Mouse (Mus musculus) gastrocnemius, postnatal 14 days (tissue): ENCODE data around the gene Pdgfb. TPM values are rescaled to one million over a fixed set of nuclear protein-coding genes. Genes with fewer than 3 reads are reported as not detected.

Experiments used
- DNase-seq: peaks from one replicate; pipeline ENCODE4 v3.0.0; 2021; ENCODE audit warnings: mixed read lengths
- intact Hi-C: fragments of 180-260 bp; cut with DNase I; formaldehyde crosslinking; loops from one replicate; pipeline ENCODE4 v1.15.1; 2025; ENCODE audit warnings: low total_unique reads
- total RNA-seq, 2 experiments: library from RNA; stranded (reverse); gene quantifications; 2 replicates each; pipeline ENCODE4 v1.2.3; 2021

Pdgfb gene
- total RNA-seq, 2 experiments from 2014 or later = 25.2 to 38.5 TPM

- no peak for DNase-seq
Measured at GRCm38 (mm10) chr15:80037255-80038109, 22.7 kb upstream of the Pdgfb start.

GRCm38 (mm10) chr15:80035341-80035885 lies 20.6 kb upstream of the Pdgfb start:
- intact Hi-C loops = no loop called here
- DNase-seq = no peak

More at GRCm38 (mm10) chr15:80037255-80038109, 22.7 kb upstream of the Pdgfb start:
- intact Hi-C loops = no loop called here

- intact Hi-C loops = no loop called here
- no peak for DNase-seq
Measured at GRCm38 (mm10) chr15:80034913-80035312, 20.1 kb upstream of the Pdgfb start.

- no peak for DNase-seq
- intact Hi-C loops = no loop called here
Measured at GRCm38 (mm10) chr15:80034366-80034765, 19.6 kb upstream of the Pdgfb start.

- DNase-seq = no peak
- intact Hi-C loops = no loop called here
Measured at GRCm38 (mm10) chr15:80031133-80031532, 16.4 kb upstream of the Pdgfb start.

- intact Hi-C loops = no loop called here
- DNase-seq = no peak
Measured at GRCm38 (mm10) chr15:80030399-80030798, 15.6 kb upstream of the Pdgfb start.

- intact Hi-C loops = no loop called here
- DNase-seq = no peak
Measured at GRCm38 (mm10) chr15:80028862-80029261, 14.1 kb upstream of the Pdgfb start.

- DNase-seq = peak; percentile 36
- intact Hi-C loops = no loop called here
Measured at GRCm38 (mm10) chr15:80026689-80027353, 12.0 kb upstream of the Pdgfb start.

- peak; percentile 48 for DNase-seq
- intact Hi-C loops = no loop called here
Measured at GRCm38 (mm10) chr15:80026061-80026460, 11.3 kb upstream of the Pdgfb start.

- intact Hi-C loops = no loop called here
Measured at GRCm38 (mm10) chr15:80025615-80026014, 10.8 kb upstream of the Pdgfb start.

GRCm38 (mm10) chr15:80024331-80025313 lies 9.8 kb upstream of the Pdgfb start:
- peak; percentile 61 for DNase-seq
- intact Hi-C loops = no loop called here

More at GRCm38 (mm10) chr15:80025615-80026014, 10.8 kb upstream of the Pdgfb start:
- no peak for DNase-seq

- intact Hi-C loops = no loop called here
- DNase-seq = no peak
Measured at GRCm38 (mm10) chr15:80020516-80020915, 5.7 kb upstream of the Pdgfb start.

GRCm38 (mm10) chr15:80019625-80020024 lies 4.8 kb upstream of the Pdgfb start:
- intact Hi-C loops = no loop called here
- DNase-seq = no peak

- no peak for DNase-seq
- intact Hi-C loops = no loop called here
Measured at GRCm38 (mm10) chr15:80019220-80019619, 4.4 kb upstream of the Pdgfb start.

GRCm38 (mm10) chr15:80016563-80017301 lies 2.0 kb upstream of the Pdgfb start:
- intact Hi-C loops = no loop called here
- no peak for DNase-seq

GRCm38 (mm10) chr15:80015211-80015952 lies 605 bp upstream of the Pdgfb start:
- intact Hi-C loops = no loop called here

GRCm38 (mm10) chr15:80014031-80014320 lies 801 bp downstream of the Pdgfb start:
- no peak for DNase-seq
- intact Hi-C loops = loop anchor here (5.0 kb wide), 2 partner anchors 48 to 63 kb away; no protein-coding TSS in a partner anchor

More at GRCm38 (mm10) chr15:80015211-80015952, 605 bp upstream of the Pdgfb start:
- DNase-seq = no peak
